Mouse (Mus musculus) MEL (cell line): ENCODE results near the gene Sult5a1.
"Not testable (repeated sequence)": the region's sequence is repeated elsewhere in the genome, so short reads cannot be mapped to it uniquely, and the experiment has no call there.

Experiments
- CHD1 ChIP-seq: IDR thresholded peaks from 2 replicates; pipeline ENCODE4 v1.6.1; 2012; ENCODE audit warnings: low read depth, mild to moderate bottlenecking, inconsistent platforms, low read length, improper control_type of control experiment
- CHD2 ChIP-seq: IDR thresholded peaks from 2 replicates; pipeline ENCODE4 v1.6.1; 2011; ENCODE audit warnings: low read length, improper control_type of control experiment
- CTCF ChIP-seq, 3 experiments: IDR thresholded peaks in 2 of 3; conservative IDR thresholded peaks in 1 of 3; 2 replicates each; pipeline ENCODE4 v1.5.1; 2011 to 2012; ENCODE audit warnings: low read length in 3 of 3, low read depth in 2 of 3, mild to moderate bottlenecking in 2 of 3, improper control_type of control experiment in 1 of 3, inconsistent platforms in 1 of 3, mixed read lengths in 1 of 3, moderate library complexity in 1 of 3; ENCODE audit not compliant: control insufficient read depth in 1 of 3, insufficient read depth in 1 of 3, poor library complexity in 1 of 3, severe bottlenecking in 1 of 3
- MAFK ChIP-seq: IDR thresholded peaks from 2 replicates; pipeline ENCODE4 v1.6.1; 2011; ENCODE audit warnings: low read depth, mild to moderate bottlenecking, low read length, improper control_type of control experiment, borderline replicate concordance
- SIN3A ChIP-seq: IDR thresholded peaks from 2 replicates; pipeline ENCODE4 v1.6.1; 2012; ENCODE audit warnings: low read length, improper control_type of control experiment, inconsistent platforms
- SMC3 ChIP-seq: IDR thresholded peaks from 2 replicates; pipeline ENCODE4 v1.6.1; 2011; ENCODE audit warnings: low read depth, low read length, improper control_type of control experiment
- ZC3H11A ChIP-seq: IDR thresholded peaks from 2 replicates; pipeline ENCODE4 v1.6.1; 2012; ENCODE audit warnings: low read depth, mild to moderate bottlenecking, inconsistent platforms, low read length, improper control_type of control experiment
- ZKSCAN1 ChIP-seq: IDR thresholded peaks from 2 replicates; pipeline ENCODE4 v1.6.1; 2012; ENCODE audit warnings: low read depth, mild to moderate bottlenecking, inconsistent platforms, low read length, improper control_type of control experiment, moderate library complexity

DNA sequence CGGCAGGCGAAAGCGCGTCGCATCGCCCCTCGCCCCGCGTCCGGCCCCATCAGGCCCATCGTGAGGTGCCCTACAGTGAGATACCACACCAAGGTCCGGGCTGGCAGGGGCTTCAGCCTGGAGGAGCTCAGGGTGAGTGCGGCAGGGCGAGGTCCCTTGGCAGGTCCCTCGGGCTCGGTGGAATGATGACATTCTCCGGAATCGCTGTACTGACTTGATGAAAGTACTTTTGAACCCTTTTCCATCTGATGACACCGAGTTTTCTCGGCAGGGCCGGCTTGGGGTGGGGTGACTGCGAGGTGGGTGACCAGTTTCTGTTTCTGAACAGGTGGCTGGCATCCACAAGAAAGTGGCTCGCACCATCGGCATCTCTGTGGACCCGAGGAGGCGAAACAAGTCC, 55.3 kb downstream of the Sult5a1 start:
- TF ChIP-seq CTCF (IDR thresholded peaks at IDR 0.05 in 2 of 3, conservative IDR thresholded peaks at IDR 0.05 in 1 of 3; ENCODE audit: control insufficient read depth in 1 of 3, insufficient read depth in 1 of 3, low read depth in 2 of 3, low read length in 3 of 3, poor library complexity in 1 of 3, severe bottlenecking in 1 of 3); SMC3; CHD2; ZKSCAN1; MAFK; CHD1; ZC3H11A; SIN3A: not testable (repeated sequence)
